Mouse (Mus musculus) kidney, postnatal 25 days (tissue): ENCODE results near the gene Txndc11.

Source experiments
- DNase-seq, 2 experiments: peaks; one replicate each; pipeline ENCODE4 v3.0.0; 2021; ENCODE audit warnings: mixed read lengths in 2 of 2

The Txndc11 gene

GRCm38 (mm10) chr16:11064341-11064740 is 70.1 kb downstream of the Txndc11 start:
- no peak for DNase-seq

- DNase-seq, result peak; percentile 91 to 94
Measured at GRCm38 (mm10) chr16:11062794-11063721, 71.4 kb downstream of the Txndc11 start.

- DNase-seq, result no peak
Measured at GRCm38 (mm10) chr16:11060645-11061044, 73.8 kb downstream of the Txndc11 start, which contains the start of gene Snn. Gene Snn (plus strand): TSS chr16:11060945.

GRCm38 (mm10) chr16:11055916-11056315 is 78.5 kb downstream of the Txndc11 start:
- no peak for DNase-seq

- no peak for DNase-seq
Measured at GRCm38 (mm10) chr16:11054871-11055270, 79.6 kb downstream of the Txndc11 start.

GRCm38 (mm10) chr16:11054409-11054808 is 80.0 kb downstream of the Txndc11 start:
- DNase-seq, result no peak

- DNase-seq, result peak; percentile 21 to 49
Measured at GRCm38 (mm10) chr16:11051134-11051533, 83.3 kb downstream of the Txndc11 start.

- no peak for DNase-seq
Measured at GRCm38 (mm10) chr16:11050226-11050625, 84.2 kb downstream of the Txndc11 start.

GRCm38 (mm10) chr16:11047130-11047529 is 87.3 kb downstream of the Txndc11 start:
- no peak for DNase-seq

- peak; percentile 39 to 76 for DNase-seq
Measured at GRCm38 (mm10) chr16:11046437-11046836, 88.0 kb downstream of the Txndc11 start.

- no peak for DNase-seq
Measured at GRCm38 (mm10) chr16:11043239-11043638, 91.2 kb downstream of the Txndc11 start.

GRCm38 (mm10) chr16:11040603-11041002 is 93.8 kb downstream of the Txndc11 start:
- DNase-seq, result no peak

- DNase-seq, result peak; percentile 77 to 86
Measured at GRCm38 (mm10) chr16:11035790-11036431, 98.5 kb downstream of the Txndc11 start.

- DNase-seq, result no peak
Measured at GRCm38 (mm10) chr16:11035273-11035672, 99.2 kb downstream of the Txndc11 start.

- DNase-seq, result peak; percentile 89 to 94
Measured at GRCm38 (mm10) chr16:11034193-11034803, 100.2 kb downstream of the Txndc11 start.

- DNase-seq, result no peak
Measured at GRCm38 (mm10) chr16:11031320-11031719, 103.1 kb downstream of the Txndc11 start.

- DNase-seq, result no peak
Measured at GRCm38 (mm10) chr16:11030844-11031243, 103.6 kb downstream of the Txndc11 start.

GRCm38 (mm10) chr16:11028206-11028605 is 106.2 kb downstream of the Txndc11 start:
- no peak for DNase-seq
